Mouse (Mus musculus): ENCODE data around the gene Adcy9.
"Not testable (repeated sequence)": the region's sequence is repeated elsewhere in the genome, so short reads cannot be mapped to it uniquely, and the experiment has no call there.

The Adcy9 gene

GRCm38 (mm10) chr16:4267857-4268666 is 152.2 kb downstream of the Adcy9 start:
- peak; percentile 92 to 93 for DNase-seq

- DNase-seq: no peak
Measured at GRCm38 (mm10) chr16:4267453-4267852, 152.8 kb downstream of the Adcy9 start.

- DNase-seq: no peak
Measured at GRCm38 (mm10) chr16:4265351-4265750, 154.9 kb downstream of the Adcy9 start.

- DNase-seq: no peak
Measured at GRCm38 (mm10) chr16:4263486-4263885, 156.8 kb downstream of the Adcy9 start.

GRCm38 (mm10) chr16:4257546-4257945 is 162.8 kb downstream of the Adcy9 start:
- DNase-seq: no peak

GRCm38 (mm10) chr16:4248791-4249190 is 171.5 kb downstream of the Adcy9 start:
- DNase-seq: no peak

GRCm38 (mm10) chr16:4245241-4245640 is 175.1 kb downstream of the Adcy9 start:
- DNase-seq: not testable (repeated sequence)

All from kidney, postnatal 4 days (tissue).